ENCODE assay signal across 19 mouse cellular contexts in the genomic region with DNA sequence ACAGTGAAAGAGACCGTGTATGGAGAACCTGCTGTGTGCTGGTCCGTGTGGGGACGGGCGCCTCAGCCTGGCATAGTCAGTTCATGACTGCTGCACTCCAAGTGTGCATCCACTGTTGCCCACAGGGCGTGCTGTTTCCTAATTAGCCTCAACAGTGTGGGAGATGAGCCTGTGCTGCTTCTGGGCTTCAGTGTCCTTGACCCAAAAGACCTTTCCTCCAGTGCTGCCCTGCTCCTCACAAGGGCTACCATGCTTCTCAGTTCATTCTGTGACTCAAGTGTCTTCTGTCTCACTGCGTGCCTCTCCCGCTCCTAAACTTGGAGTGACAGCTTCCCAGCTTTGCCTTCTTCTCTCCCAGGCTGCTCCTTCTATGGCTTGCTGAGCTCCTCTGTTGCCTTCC. TPM values are rescaled to one million over a fixed set of nuclear protein-coding genes. Genes with fewer than 3 reads are reported as not detected.
DNase-seq lines count a peak whose midpoint lies in the region; ATAC-seq and TF ChIP-seq lines count a peak whose summit lies in the region.
"Had no signal": no experiment of that assay in that cellular context is flagged by ENCODE, and none has a peak within 500 bp of the region (broad histone marks: within the 10 kb centered on the region; RNA-seq: fewer than 3 reads in every experiment).

No protein-coding gene starts in this region.

- no peak for ATAC-seq in midbrain, postnatal 0 days (ENCODE audit: low FRiP score)
- no peak for ATAC-seq in midbrain, embryonic 11.5 days (ENCODE audit: low FRiP score)
- ATAC-seq in CD4-positive, CD25-positive, alpha-beta regulatory T cell, adult 4 months: no peak
- ATAC-seq: forebrain, embryonic 16.5 days had no signal

- H3K9me3 ChIP-seq in heart, embryonic 10.5 days: no peaks in the 10 kb centered on the region
- no peaks in the 10 kb centered on the region for H3K9me3 ChIP-seq in midbrain, postnatal 0 days (ENCODE audit: low read length)
- H3K9me3 ChIP-seq in midbrain, embryonic 11.5 days (ENCODE audit: control insufficient read depth, low read length): no peaks in the 10 kb centered on the region
- H3K9me3 ChIP-seq: hindbrain, embryonic 13.5 days; lung, embryonic 15.5 days had no signal

- H3K4me3 ChIP-seq in heart, embryonic 10.5 days: no peak overlapping the region
- no peak overlapping the region for H3K4me3 ChIP-seq in heart, adult 2 months
- no peak overlapping the region for H3K4me3 ChIP-seq in midbrain, postnatal 0 days (ENCODE audit: low read depth, low read length)
- no peak overlapping the region for H3K4me3 ChIP-seq in midbrain, embryonic 11.5 days (ENCODE audit: low read depth, low read length)
- H3K4me3 ChIP-seq: gastrocnemius, adult 2 months; hindbrain, embryonic 13.5 days; lung, embryonic 15.5 days had no signal

- no peak for TF ChIP-seq POLR2A in heart, adult 2 months (IDR thresholded peaks at IDR 0.05; ENCODE audit: insufficient read depth, low read depth, low read length)

- no peak for TF ChIP-seq EP300 in heart, adult 2 months (IDR thresholded peaks at IDR 0.05; ENCODE audit: insufficient read depth, low read depth, low read length)

- no peak overlapping the region for H3K4me2 ChIP-seq in midbrain, postnatal 0 days (ENCODE audit: low read depth, low read length, poor library complexity, severe bottlenecking)
- H3K4me2 ChIP-seq in midbrain, embryonic 11.5 days: no peak overlapping the region
- H3K4me2 ChIP-seq: hindbrain, embryonic 13.5 days; lung, embryonic 15.5 days had no signal

- WGBS in heart, embryonic 10.5 days: 89% methylated on average over 7 of the region's 7 CpGs
- 96% methylated on average over 7 of the region's 7 CpGs for WGBS in heart, adult 2 months
- WGBS in midbrain, postnatal 0 days: 92% methylated on average over 7 of the region's 7 CpGs
- 96% methylated on average over 7 of the region's 7 CpGs for WGBS in midbrain, embryonic 11.5 days

- DNase-seq in heart, embryonic 10.5 days (ENCODE audit: low spot score): peak; percentile 66
- no peak for DNase-seq in heart, adult 2 months
- DNase-seq in midbrain, postnatal 0 days (ENCODE audit: low spot score): no peak
- DNase-seq in midbrain, embryonic 11.5 days (ENCODE audit: low spot score, missing footprints): no peak
- DNase-seq in adrenal gland, postnatal 36 days: peak; percentile 26 to 43
- peak; percentile 5 for DNase-seq in retina, embryonic 14.5 days (ENCODE audit: low spot score)
- DNase-seq: cerebellum, adult 18-20 months; cerebellum, postnatal 36 days; gastrocnemius, adult 2 months; heart, adult 18-20 months; kidney, adult 11 months; kidney, postnatal 14 days; layer of hippocampus, adult 9-11 months; midbrain, embryonic 14.5 days had no signal

- no peaks in the 10 kb centered on the region for H3K79me2 ChIP-seq in heart, adult 2 months (replicated peaks; ENCODE audit: control insufficient read depth, insufficient read depth, low read length)

- no peak overlapping the region for H3K27ac ChIP-seq in heart, embryonic 10.5 days
- H3K27ac ChIP-seq in heart, adult 2 months: no peak overlapping the region
- no peak overlapping the region for H3K27ac ChIP-seq in midbrain, postnatal 0 days (ENCODE audit: low read depth, low read length)
- H3K27ac ChIP-seq in midbrain, embryonic 11.5 days (ENCODE audit: low read depth, low read length): no peak overlapping the region
- H3K27ac ChIP-seq: gastrocnemius, adult 2 months; hindbrain, embryonic 13.5 days; lung, embryonic 15.5 days; macrophage had no signal

- H3K27me3 ChIP-seq in heart, embryonic 10.5 days (ENCODE audit: insufficient read depth, poor library complexity, severe bottlenecking): no peaks in the 10 kb centered on the region
- H3K27me3 ChIP-seq in heart, adult 2 months (ENCODE audit: control insufficient read depth, insufficient read depth, low read length): no peaks in the 10 kb centered on the region
- no peaks in the 10 kb centered on the region for H3K27me3 ChIP-seq in midbrain, postnatal 0 days (ENCODE audit: insufficient read depth, low read length)
- no peaks in the 10 kb centered on the region for H3K27me3 ChIP-seq in midbrain, embryonic 11.5 days (ENCODE audit: control insufficient read depth, insufficient read depth, low read length)
- H3K27me3 ChIP-seq: hindbrain, embryonic 13.5 days; lung, embryonic 15.5 days had no signal

- no peaks in the 10 kb centered on the region for H3K4me1 ChIP-seq in heart, embryonic 10.5 days
- no peaks in the 10 kb centered on the region for H3K4me1 ChIP-seq in heart, adult 2 months (ENCODE audit: control insufficient read depth, insufficient read depth, low read length)
- H3K4me1 ChIP-seq in midbrain, postnatal 0 days (ENCODE audit: insufficient read depth, low read length): no peaks in the 10 kb centered on the region
- no peaks in the 10 kb centered on the region for H3K4me1 ChIP-seq in midbrain, embryonic 11.5 days (ENCODE audit: control insufficient read depth, insufficient read depth, low read length)
- H3K4me1 ChIP-seq: hindbrain, embryonic 13.5 days; lung, embryonic 15.5 days had no signal

- H3K9ac ChIP-seq in heart, adult 2 months (ENCODE audit: low read depth, low read length): no peak overlapping the region
- no peak overlapping the region for H3K9ac ChIP-seq in midbrain, postnatal 0 days (replicated peaks; ENCODE audit: low read length, poor library complexity, severe bottlenecking)
- H3K9ac ChIP-seq in midbrain, embryonic 11.5 days (ENCODE audit: low read length): no peak overlapping the region
- H3K9ac ChIP-seq: hindbrain, embryonic 13.5 days; lung, embryonic 15.5 days had no signal

- intact Hi-C loops in heart, adult 2 months (cut with DNase I): no loop called here

- H3K36me3 ChIP-seq in heart, embryonic 10.5 days: peaks cover 76% of the 10 kb centered on the region
- H3K36me3 ChIP-seq in heart, adult 2 months (ENCODE audit: control insufficient read depth, insufficient read depth, low read length): peaks cover 2% of the 10 kb centered on the region; the same call in 1 of the 2 replicates
- H3K36me3 ChIP-seq in midbrain, postnatal 0 days (ENCODE audit: insufficient read depth, low read length): peaks cover 61% of the 10 kb centered on the region
- H3K36me3 ChIP-seq in midbrain, embryonic 11.5 days (ENCODE audit: control insufficient read depth, insufficient read depth, low read length): peaks cover 5% of the 10 kb centered on the region; the same call in 1 of the 2 replicates

- TF ChIP-seq CTCF in heart, adult 2 months (IDR thresholded peaks at IDR 0.05): no peak
- peak; percentile 20; the same call in 1 of the 2 replicates for TF ChIP-seq CTCF in midbrain, postnatal 0 days (IDR thresholded peaks at IDR 0.05)

RNA-seq across cellular contexts. Expression of a gene that starts 34.5 kb away (rescaled TPM):
- polyA plus RNA-seq in heart, embryonic 10.5 days (2016; fragmentation: Nextera tagmentation; extraction: Ambion mirVana): 129 and 139 TPM in 2 replicates
- 10 to 100 TPM; 47.3 TPM for total RNA-seq in heart, adult 2 months (2021)
- polyA plus RNA-seq in heart, adult 2 months (2012; rRNA removed): 24.4 and 42.4 TPM in 2 replicates
- 63.8 and 98.6 TPM in 2 replicates for total RNA-seq in midbrain, postnatal 0 days (2014; rRNA removed)
- polyA plus RNA-seq in midbrain, postnatal 0 days (2015; fragmentation: Nextera tagmentation; extraction: Ambion mirVana): 98.2 and 104 TPM in 2 replicates
- polyA plus RNA-seq in midbrain, embryonic 11.5 days (2014; fragmentation: Nextera tagmentation; extraction: Ambion mirVana): 180 and 183 TPM in 2 replicates
- total RNA-seq in adrenal gland, postnatal 36 days (2021): 10 to 100 TPM; 56.0 to 60.3 TPM
- 10 to 100 TPM; 71.4 to 92.7 TPM for polyA plus RNA-seq in CD4-positive, CD25-positive, alpha-beta regulatory T cell, adult 4 months (2017; shearing (Covaris generic))

RNA-seq across cellular contexts. Expression of a gene that starts 34.7 kb away (rescaled TPM):
- polyA plus RNA-seq in heart, embryonic 10.5 days (2016; fragmentation: Nextera tagmentation; extraction: Ambion mirVana): 61.4 and 63.6 TPM in 2 replicates
- 10 to 100 TPM; 13.8 to 16.3 TPM for total RNA-seq in heart, adult 2 months (2021)
- polyA plus RNA-seq in heart, adult 2 months (2012; rRNA removed): 14.8 and 28.1 TPM in 2 replicates
- 20.1 and 25.6 TPM in 2 replicates for total RNA-seq in midbrain, postnatal 0 days (2014; rRNA removed)
- polyA plus RNA-seq in midbrain, postnatal 0 days (2015; fragmentation: Nextera tagmentation; extraction: Ambion mirVana): 60.6 and 68.3 TPM in 2 replicates
- 74.3 and 81.7 TPM in 2 replicates for polyA plus RNA-seq in midbrain, embryonic 11.5 days (2014; fragmentation: Nextera tagmentation; extraction: Ambion mirVana)
- total RNA-seq in adrenal gland, postnatal 36 days (2021): 10 to 100 TPM; 23.8 to 26.0 TPM
- polyA plus RNA-seq in CD4-positive, CD25-positive, alpha-beta regulatory T cell, adult 4 months (2017; shearing (Covaris generic)): 10 to 100 TPM; 70.1 to 90.2 TPM

RNA-seq across cellular contexts. Expression of a gene that starts 47.5 kb away (rescaled TPM):
- polyA plus RNA-seq in heart, embryonic 10.5 days (2016; fragmentation: Nextera tagmentation; extraction: Ambion mirVana): 359 and 388 TPM in 2 replicates
- 100 to 1,000 TPM; 195 to 216 TPM for total RNA-seq in heart, adult 2 months (2021)
- polyA plus RNA-seq in heart, adult 2 months (2012; rRNA removed): 99.0 and 122 TPM in 2 replicates
- 21.9 and 33.2 TPM in 2 replicates for total RNA-seq in midbrain, postnatal 0 days (2014; rRNA removed)
- polyA plus RNA-seq in midbrain, postnatal 0 days (2015; fragmentation: Nextera tagmentation; extraction: Ambion mirVana): 189 and 194 TPM in 2 replicates
- 246 and 255 TPM in 2 replicates for polyA plus RNA-seq in midbrain, embryonic 11.5 days (2014; fragmentation: Nextera tagmentation; extraction: Ambion mirVana)
- 100 to 1,000 TPM; 231 to 240 TPM for total RNA-seq in adrenal gland, postnatal 36 days (2021)
- 10 to 100 TPM in 1 of 2 experiments, 1 to 10 TPM in 1; 3.7 to 16.3 TPM for polyA plus RNA-seq in CD4-positive, CD25-positive, alpha-beta regulatory T cell, adult 4 months (2017; shearing (Covaris generic))

Comparison
In these comparisons a context has a peak if more than half of its experiments do, and no peak if none do; other contexts are left out.
1. DNase-seq: peak in heart, embryonic 10.5 days (single experiment), adrenal gland, postnatal 36 days (2 of 2) and retina, embryonic 14.5 days (single experiment); none in heart, adult 2 months (0 of 2), midbrain, postnatal 0 days (single experiment) and midbrain, embryonic 11.5 days (single experiment).